ENCODE assay signal across 18 mouse cellular contexts in genomic region chr12:77483180-77483855, GRCm38 (mm10).
DNase-seq lines count a peak whose midpoint lies in the region; ATAC-seq lines count a peak whose summit lies in the region.
"Had no signal": no experiment of that assay in that cellular context is flagged by ENCODE, and none has a peak within 500 bp of the region (broad histone marks: within the 10 kb centered on the region; RNA-seq: fewer than 3 reads in every experiment).

No protein-coding gene starts in this region.

- DNase-seq in kidney, postnatal 25 days: no peak
- DNase-seq in embryo, embryonic 11.5 days (ENCODE audit: low read depth, low spot score): peak; percentile 41
- peak; percentile 26 for DNase-seq in retina, postnatal 1 day
- DNase-seq in spleen, postnatal 4 days (ENCODE audit: low spot score in 2 of 2): no peak
- DNase-seq: adrenal gland, adult 2 months; B cell, adult 2 months; cerebellum, adult 8-10 months; forebrain, postnatal 0 days; kidney, adult 18-20 months; liver, embryonic 13.5 days; lung, embryonic 14.5 days; lung, postnatal 36 days; right cerebral cortex, adult 18-20 months; thymus, postnatal 36 days had no signal

- H3K4me3 ChIP-seq in kidney, embryonic 14.5 days (ENCODE audit: low read length): no peak overlapping the region
- 0 out of 2 replicates have a peak overlapping the region, but pooled peaks have one; percentile 4 for H3K4me3 ChIP-seq in heart, embryonic 16.5 days (ENCODE audit: low read length)
- no peak overlapping the region for H3K4me3 ChIP-seq in midbrain, embryonic 15.5 days
- H3K4me3 ChIP-seq: limb, embryonic 13.5 days; liver, embryonic 13.5 days had no signal

- no peak overlapping the region for H3K9ac ChIP-seq in kidney, embryonic 14.5 days (ENCODE audit: low read depth, low read length)
- H3K9ac ChIP-seq in heart, embryonic 16.5 days (ENCODE audit: low read length): no peak overlapping the region
- H3K9ac ChIP-seq in midbrain, embryonic 15.5 days: no peak overlapping the region
- H3K9ac ChIP-seq: forebrain, postnatal 0 days; limb, embryonic 13.5 days; liver, embryonic 13.5 days; lung, embryonic 14.5 days had no signal

- WGBS in kidney, embryonic 14.5 days: 13% methylated on average over 9 of the region's 9 CpGs
- WGBS in heart, embryonic 16.5 days: 14% methylated on average over 9 of the region's 9 CpGs
- WGBS in midbrain, embryonic 15.5 days: 75% methylated on average over 9 of the region's 9 CpGs

- no peaks in the 10 kb centered on the region for H3K4me1 ChIP-seq in kidney, embryonic 14.5 days (ENCODE audit: control insufficient read depth, insufficient read depth, low read length)
- peaks cover 8% of the 10 kb centered on the region for H3K4me1 ChIP-seq in heart, embryonic 16.5 days (ENCODE audit: control insufficient read depth, insufficient read depth, low read length)
- 0 out of 2 replicates have a peak, but pooled peaks cover 6% of the 10 kb centered on the region for H3K4me1 ChIP-seq in midbrain, embryonic 15.5 days
- H3K4me1 ChIP-seq: limb, embryonic 13.5 days; liver, embryonic 13.5 days had no signal

- no peak overlapping the region for H3K27ac ChIP-seq in kidney, embryonic 14.5 days (ENCODE audit: low read depth, low read length)
- H3K27ac ChIP-seq in heart, embryonic 16.5 days (ENCODE audit: low read length): no peak overlapping the region
- no peak overlapping the region for H3K27ac ChIP-seq in midbrain, embryonic 15.5 days
- H3K27ac ChIP-seq: limb, embryonic 13.5 days; liver, embryonic 13.5 days had no signal

- H3K4me2 ChIP-seq in kidney, embryonic 14.5 days (replicated peaks; ENCODE audit: low read depth, low read length): no peak overlapping the region
- peak overlapping the region; percentile 46 for H3K4me2 ChIP-seq in heart, embryonic 16.5 days (ENCODE audit: low read depth, low read length)
- no peak overlapping the region for H3K4me2 ChIP-seq in midbrain, embryonic 15.5 days
- H3K4me2 ChIP-seq: limb, embryonic 13.5 days; liver, embryonic 13.5 days; lung, embryonic 14.5 days had no signal

- no peaks in the 10 kb centered on the region for H3K9me3 ChIP-seq in kidney, embryonic 14.5 days (ENCODE audit: control insufficient read depth, low read length)
- 0 out of 2 replicates have a peak, but pooled peaks cover 5% of the 10 kb centered on the region for H3K9me3 ChIP-seq in heart, embryonic 16.5 days (replicated peaks; ENCODE audit: control insufficient read depth, low read length)
- no peaks in the 10 kb centered on the region for H3K9me3 ChIP-seq in midbrain, embryonic 15.5 days
- H3K9me3 ChIP-seq: liver, embryonic 13.5 days had no signal

- H3K27me3 ChIP-seq in kidney, embryonic 14.5 days (ENCODE audit: control insufficient read depth, insufficient read depth, low read length): no peaks in the 10 kb centered on the region
- H3K27me3 ChIP-seq in heart, embryonic 16.5 days (ENCODE audit: control insufficient read depth, insufficient read depth, low read length): peaks cover 44% of the 10 kb centered on the region
- H3K27me3 ChIP-seq in midbrain, embryonic 15.5 days (replicated peaks): no peaks in the 10 kb centered on the region
- H3K27me3 ChIP-seq: limb, embryonic 13.5 days; liver, embryonic 13.5 days had no signal

- peak; percentile 90 for ATAC-seq in kidney, embryonic 14.5 days (ENCODE audit: low FRiP score, low TSS enrichment)
- peak; percentile 79 for ATAC-seq in heart, embryonic 16.5 days (replicated peaks; ENCODE audit: extremely low read depth, insufficient read depth, low FRiP score)
- no peak for ATAC-seq in midbrain, embryonic 15.5 days (replicated peaks)
- ATAC-seq: forebrain, postnatal 0 days had no signal

- H3K36me3 ChIP-seq in kidney, embryonic 14.5 days (ENCODE audit: control insufficient read depth, insufficient read depth, low read length): no peaks in the 10 kb centered on the region
- no peaks in the 10 kb centered on the region for H3K36me3 ChIP-seq in heart, embryonic 16.5 days (ENCODE audit: control insufficient read depth, insufficient read depth)
- H3K36me3 ChIP-seq in midbrain, embryonic 15.5 days (replicated peaks): no peaks in the 10 kb centered on the region
- H3K36me3 ChIP-seq: limb, embryonic 13.5 days; liver, embryonic 13.5 days had no signal

Comparison
In these comparisons a context has a peak if more than half of its experiments do, and no peak if none do; other contexts are left out.
1. DNase-seq: peak in embryo, embryonic 11.5 days (single experiment) and retina, postnatal 1 day (single experiment); none in kidney, postnatal 25 days (0 of 2) and spleen, postnatal 4 days (0 of 2).